Mouse (Mus musculus) liver, embryonic 11.5 days (tissue): ENCODE measurements around the gene Olfr1208. TPM values are rescaled to one million over a fixed set of nuclear protein-coding genes. Genes with fewer than 3 reads are reported as not detected.

Source experiments
- ATAC-seq: fragments of 200-750 bp; cut with Nextera tagmentation; replicated peaks from 2 replicates; pipeline ENCODE4 v1.8.0; 2017; ENCODE audit warnings: moderate number of reproducible peaks, mild to moderate bottlenecking, moderate TSS enrichment, moderate library complexity; ENCODE audit not compliant: low FRiP score
- DNase-seq: peaks from one replicate; pipeline ENCODE4 v3.0.0-alpha.2; 2017; ENCODE audit warnings: low spot score
- H3K27ac ChIP-seq: fragments of 300-500 bp; sonication (generic); 2 replicates; pipeline ENCODE4 v1.5.1; 2014; ENCODE audit warnings: mild to moderate bottlenecking, low read depth, low read length, control low read depth
- H3K27me3 ChIP-seq: fragments of 300-500 bp; sonication (generic); replicated peaks from 2 replicates; pipeline ENCODE4 v1.6.1; 2014; ENCODE audit warnings: low read length, mixed read lengths; ENCODE audit not compliant: control insufficient read depth, insufficient read depth
- H3K36me3 ChIP-seq: fragments of 300-500 bp; sonication (generic); 2 replicates; pipeline ENCODE4 v1.6.1; 2014; ENCODE audit warnings: mild to moderate bottlenecking, low read length, moderate library complexity, mixed read lengths; ENCODE audit not compliant: control insufficient read depth, insufficient read depth
- H3K4me1 ChIP-seq: fragments of 300-500 bp; sonication (generic); replicated peaks from 2 replicates; pipeline ENCODE4 v1.6.1; 2014; ENCODE audit warnings: low read length, mixed read lengths; ENCODE audit not compliant: control insufficient read depth, insufficient read depth
- H3K4me2 ChIP-seq: fragments of 300-500 bp; sonication (generic); 2 replicates; pipeline ENCODE4 v1.6.1; 2014; ENCODE audit warnings: mild to moderate bottlenecking, control low read depth, moderate library complexity
- H3K4me3 ChIP-seq: fragments of 300-500 bp; sonication (generic); 2 replicates; pipeline ENCODE4 v1.5.1; 2014; ENCODE audit warnings: low read depth, low read length, control low read depth
- H3K9ac ChIP-seq: fragments of 300-500 bp; sonication (generic); 2 replicates; pipeline ENCODE4 v1.6.1; 2014; ENCODE audit warnings: low read depth, low read length, control low read depth
- H3K9me3 ChIP-seq: fragments of 300-500 bp; sonication (generic); 2 replicates; pipeline ENCODE4 v1.6.1; 2016; ENCODE audit warnings: low read length, inconsistent platforms, mixed read lengths; ENCODE audit not compliant: control insufficient read depth
- WGBS: fragments of 180-500 bp; shearing (Covaris S2); extraction: QIAGEN DNeasy Blood & Tissue Kit; methylation state at CpG from one replicate; pipeline ENCODE4 v1.1.7; 2014; 5-methylcytosine and 5-hydroxymethylcytosine counted together
- polyA plus RNA-seq: library from polyadenylated mRNA; unstranded; fragments of >200 nt; fragmentation: Nextera tagmentation; extraction: Ambion mirVana; gene quantifications from 2 replicates; pipeline ENCODE4 v1.2.1, GENCODE M21; 2014

Gene Olfr1208
- not detected in 2 replicates for polyA plus RNA-seq

GRCm38 (mm10) chr2:88902211-88902610 is at the start of gene Olfr1208:
Gene Olfr1208, minus strand, starts transcription at chr2:88902311.
- H3K4me3 ChIP-seq = no peak within 1 kb of the TSS
- DNase-seq (no peak), ATAC-seq (no peak)
- H3K4me1 ChIP-seq = no peaks in the 10 kb centered on the region
- H3K9ac ChIP-seq = no peak within 1 kb of the TSS
- no peak within 1 kb of the TSS for H3K4me2 ChIP-seq
- no peaks in the 10 kb centered on the region for H3K27me3 ChIP-seq
- H3K27ac ChIP-seq = no peak within 1 kb of the TSS
- H3K36me3 ChIP-seq = no peaks in the 10 kb centered on the region
- H3K9me3 ChIP-seq = no peaks in the 10 kb centered on the region

GRCm38 (mm10) chr2:88938011-88938410 is 35.9 kb upstream of the Olfr1208 start, which contains the start of gene Olfr1211:
Gene Olfr1211, minus strand, starts transcription at chr2:88938111.
- H3K27me3 ChIP-seq = no peaks in the 10 kb centered on the region
- WGBS = 83% methylated on average over 1 of the region's 1 CpGs

GRCm38 (mm10) chr2:88915057-88915456 is 12.9 kb upstream of the Olfr1208 start, which contains the start of gene Olfr1209:
Gene Olfr1209, minus strand, starts transcription at chr2:88915157.
- Histone ChIP-seq H3K9me3 (no peaks in the 10 kb centered on the region), H3K4me1 (no peaks in the 10 kb centered on the region), H3K27ac (no peak within 1 kb of the TSS), H3K4me3 (no peak within 1 kb of the TSS), H3K27me3 (no peaks in the 10 kb centered on the region), H3K9ac (no peak within 1 kb of the TSS), H3K4me2 (no peak within 1 kb of the TSS), H3K36me3 (no peaks in the 10 kb centered on the region)
- DNase-seq = no peak
- ATAC-seq = no peak
- 85% methylated on average over 3 of the region's 3 CpGs for WGBS

More at GRCm38 (mm10) chr2:88938011-88938410, 35.9 kb upstream of the Olfr1208 start, which contains the start of gene Olfr1211:
- Histone ChIP-seq H3K9ac (no peak within 1 kb of the TSS), H3K4me1 (no peaks in the 10 kb centered on the region), H3K4me2 (no peak within 1 kb of the TSS), H3K9me3 (no peaks in the 10 kb centered on the region), H3K36me3 (no peaks in the 10 kb centered on the region), H3K27ac (no peak within 1 kb of the TSS), H3K4me3 (no peak within 1 kb of the TSS)
- no peak for DNase-seq
- no peak for ATAC-seq

DNA sequence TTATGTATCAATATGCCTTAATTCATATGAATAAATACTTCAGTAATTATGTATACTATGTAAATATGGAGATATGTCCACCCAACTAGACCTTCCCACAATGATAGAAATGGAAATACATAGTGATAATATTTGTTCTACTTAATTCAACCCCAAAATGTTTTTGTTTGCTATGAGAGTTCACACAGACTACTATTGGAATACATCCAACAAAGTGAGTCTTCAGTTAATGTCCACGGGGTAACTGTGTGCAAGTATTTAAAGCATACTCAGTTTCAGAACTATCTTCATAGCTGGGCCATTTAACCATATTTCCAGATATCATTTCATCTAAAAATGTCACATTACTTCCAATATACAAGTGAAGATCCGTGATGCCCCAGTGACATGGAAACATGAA is 39.2 kb downstream of the Olfr1208 start, which contains the start of gene Olfr1206:
Gene Olfr1206, plus strand, starts transcription at position 301 of the 400 bp plus-strand sequence.
- no peak within 1 kb of the TSS for H3K27ac ChIP-seq
- no peaks in the 10 kb centered on the region for H3K27me3 ChIP-seq
- H3K4me3 ChIP-seq = no peak within 1 kb of the TSS
- H3K4me2 ChIP-seq = no peak within 1 kb of the TSS
- WGBS = 71% methylated on average over 2 of the region's 2 CpGs
- no peaks in the 10 kb centered on the region for H3K9me3 ChIP-seq
- H3K36me3 ChIP-seq = no peaks in the 10 kb centered on the region
- H3K4me1 ChIP-seq = no peaks in the 10 kb centered on the region
- DNase-seq = no peak
- H3K9ac ChIP-seq = no peak within 1 kb of the TSS
- ATAC-seq = no peak

DNA sequence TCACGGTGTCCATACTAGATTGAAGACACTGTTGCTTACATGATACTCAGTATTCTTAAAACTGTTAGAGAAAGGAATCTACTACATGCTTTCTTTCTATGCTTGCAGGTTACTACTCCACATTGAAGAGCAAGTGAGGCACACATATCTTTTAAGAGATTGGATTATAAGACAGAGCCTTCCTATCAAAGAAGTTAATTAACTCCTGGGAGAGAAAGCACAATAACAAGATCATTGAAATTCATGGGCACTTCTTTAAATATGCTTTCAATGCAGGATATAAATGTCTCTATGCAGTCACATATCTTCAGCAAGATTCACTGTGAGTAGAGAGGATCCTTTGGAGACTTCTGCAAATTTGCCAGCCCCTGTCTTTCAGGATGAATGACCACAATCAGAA is 53.1 kb downstream of the Olfr1208 start, which contains the start of gene Olfr1204:
Gene Olfr1204, plus strand, starts transcription at position 301 of the 400 bp plus-strand sequence.
- H3K27ac ChIP-seq = no peak within 1 kb of the TSS
- 88% methylated on average over 1 of the region's 1 CpGs for WGBS

More for the DNA sequence above, 53.1 kb downstream of the Olfr1208 start, which contains the start of gene Olfr1204:
- no peak for ATAC-seq
- Histone ChIP-seq H3K27me3 (no peaks in the 10 kb centered on the region), H3K4me1 (no peaks in the 10 kb centered on the region), H3K4me2 (no peak within 1 kb of the TSS), H3K9ac (no peak within 1 kb of the TSS), H3K36me3 (no peaks in the 10 kb centered on the region), H3K9me3 (no peaks in the 10 kb centered on the region), H3K4me3 (no peak within 1 kb of the TSS)
- DNase-seq = no peak

Other genes starting within 250 kb of the Olfr1208 start
- not detected in 2 replicates for gene Olfr1193, start 226.7 kb downstream of the Olfr1208 start, polyA plus RNA-seq
- gene Olfr1195, start 213.1 kb downstream of the Olfr1208 start, polyA plus RNA-seq = not detected in 2 replicates
- gene Olfr1196, start 197.7 kb downstream of the Olfr1208 start, polyA plus RNA-seq = not detected in 2 replicates
- gene Olfr1197, start 169.9 kb downstream of the Olfr1208 start, polyA plus RNA-seq = not detected in 2 replicates
- not detected in 2 replicates for gene Olfr1198, start 150.9 kb downstream of the Olfr1208 start, polyA plus RNA-seq
- not detected in 2 replicates for gene Olfr1199, start 141.8 kb downstream of the Olfr1208 start, polyA plus RNA-seq
- gene Olfr1200, start 131.8 kb downstream of the Olfr1208 start, polyA plus RNA-seq = not detected in 2 replicates
- not detected in 2 replicates for gene Olfr1201, start 109.3 kb downstream of the Olfr1208 start, polyA plus RNA-seq
- gene Olfr1202, start 87.8 kb downstream of the Olfr1208 start, polyA plus RNA-seq = not detected in 2 replicates
- gene Olfr1205, start 72.6 kb downstream of the Olfr1208 start, polyA plus RNA-seq = not detected in 2 replicates
- not detected in 2 replicates for gene Olfr1204, start 53.0 kb downstream of the Olfr1208 start, polyA plus RNA-seq
- not detected in 2 replicates for gene Olfr1206, start 39.1 kb downstream of the Olfr1208 start, polyA plus RNA-seq
- not detected in 2 replicates for gene Olfr1209, start 12.8 kb upstream of the Olfr1208 start, polyA plus RNA-seq
- not detected in 2 replicates for gene Olfr1211, start 35.8 kb upstream of the Olfr1208 start, polyA plus RNA-seq
- gene Olfr1212, start 51.7 kb upstream of the Olfr1208 start, polyA plus RNA-seq = not detected in 2 replicates
- gene Gm13762, start 78.0 kb upstream of the Olfr1208 start, polyA plus RNA-seq = not detected in 2 replicates
- not detected in 2 replicates for gene Olfr1214, start 90.3 kb upstream of the Olfr1208 start, polyA plus RNA-seq
- not detected in 2 replicates for gene Olfr1215, start 104.7 kb upstream of the Olfr1208 start, polyA plus RNA-seq
- not detected in 2 replicates for gene Olfr1216, start 116.0 kb upstream of the Olfr1208 start, polyA plus RNA-seq
- gene Olfr1217, start 129.8 kb upstream of the Olfr1208 start, polyA plus RNA-seq = not detected in 2 replicates
- gene Olfr1218, start 158.9 kb upstream of the Olfr1208 start, polyA plus RNA-seq = not detected in 2 replicates
- gene Olfr1219, start 181.2 kb upstream of the Olfr1208 start, polyA plus RNA-seq = not detected in 2 replicates
- not detected in 2 replicates for gene Olfr1220, start 204.5 kb upstream of the Olfr1208 start, polyA plus RNA-seq
- gene Olfr1221, start 215.0 kb upstream of the Olfr1208 start, polyA plus RNA-seq = not detected in 2 replicates
- gene Olfr1222, start 230.7 kb upstream of the Olfr1208 start, polyA plus RNA-seq = not detected in 2 replicates
- gene Olfr1223, start 249.2 kb upstream of the Olfr1208 start, polyA plus RNA-seq = not detected in 2 replicates